Mouse (Mus musculus) thymus, postnatal 0 days (tissue): Measurements from ENCODE around the gene Ttc25. TPM values are rescaled to one million over a fixed set of nuclear protein-coding genes. Genes with fewer than 3 reads are reported as not detected.
A peak's percentile ranks its signal among the peaks of the same experiment; 100 is the strongest.
"Not testable (repeated sequence)": the region's sequence is repeated elsewhere in the genome, so short reads cannot be mapped to it uniquely, and the experiment has no call there.

Experiments used
- DNase-seq: peaks from one replicate; pipeline ENCODE4 v3.0.0-alpha.2; 2015; ENCODE audit warnings: low spot score
- polyA plus RNA-seq: library from polyadenylated mRNA; unstranded; fragments of >200 nt; fragmentation: Nextera tagmentation; extraction: Ambion mirVana; gene quantifications from 2 replicates; pipeline ENCODE4 v1.2.1, GENCODE M21; 2015

The Ttc25 gene
- polyA plus RNA-seq, 1 experiment from 2014 or later, result 0.56 TPM

GRCm38 (mm10) chr11:100603813-100604212 lies 58.4 kb downstream of the Ttc25 start:
- DNase-seq, result no peak

- DNase-seq, result no peak
Observed at GRCm38 (mm10) chr11:100604321-100605005, 59.1 kb downstream of the Ttc25 start.

- DNase-seq, result no peak
Observed at GRCm38 (mm10) chr11:100605451-100605850, 60.0 kb downstream of the Ttc25 start.

- DNase-seq, result no peak
Observed at GRCm38 (mm10) chr11:100607121-100607520, 61.7 kb downstream of the Ttc25 start.

GRCm38 (mm10) chr11:100608796-100609195 lies 63.4 kb downstream of the Ttc25 start:
- DNase-seq, result no peak

GRCm38 (mm10) chr11:100609355-100609996 lies 64.1 kb downstream of the Ttc25 start:
- DNase-seq, result no peak

GRCm38 (mm10) chr11:100609997-100610680 lies 64.7 kb downstream of the Ttc25 start:
- no peak for DNase-seq

- DNase-seq, result no peak
Observed at GRCm38 (mm10) chr11:100611627-100612026, 66.2 kb downstream of the Ttc25 start.

GRCm38 (mm10) chr11:100613241-100613640 lies 67.8 kb downstream of the Ttc25 start:
- no peak for DNase-seq

- DNase-seq, result no peak
Observed at GRCm38 (mm10) chr11:100616332-100616731, 70.9 kb downstream of the Ttc25 start.

- not testable (repeated sequence) for DNase-seq
Observed at GRCm38 (mm10) chr11:100616836-100617235, 71.4 kb downstream of the Ttc25 start.

- DNase-seq, result no peak
Observed at GRCm38 (mm10) chr11:100617480-100617879, 72.1 kb downstream of the Ttc25 start.

GRCm38 (mm10) chr11:100618761-100619484 lies 73.5 kb downstream of the Ttc25 start, which contains the start of gene Nkiras2:
TSS of gene Nkiras2 (plus strand) at chr11:100619244.
- peak; percentile 81 for DNase-seq

- peak; percentile 97 for DNase-seq
Observed at GRCm38 (mm10) chr11:100619485-100619975, 74.1 kb downstream of the Ttc25 start.

GRCm38 (mm10) chr11:100619982-100620381 lies 74.6 kb downstream of the Ttc25 start, which contains the start of gene Dnajc7:
TSS of gene Dnajc7 (minus strand) at chr11:100620168.
- DNase-seq, result peak; percentile 81

Other genes starting within 250 kb of the Ttc25 start
- gene Eif1, start 225.7 kb upstream of the Ttc25 start, polyA plus RNA-seq, result 2,060 and 2,248 TPM in 2 replicates
- 1.9 and 2.1 TPM in 2 replicates for gene Gast, start 211.2 kb upstream of the Ttc25 start, polyA plus RNA-seq
- 1.7 and 2.0 TPM in 2 replicates for gene Hap1, start 189.5 kb upstream of the Ttc25 start, polyA plus RNA-seq
- 94.2 and 95.3 TPM in 2 replicates for gene Jup, start 147.8 kb upstream of the Ttc25 start, polyA plus RNA-seq
- 14.8 and 15.3 TPM in 2 replicates for gene P3h4, start 130.8 kb upstream of the Ttc25 start, polyA plus RNA-seq
- gene Fkbp10, start 129.9 kb upstream of the Ttc25 start, polyA plus RNA-seq, result 12.2 and 16.4 TPM in 2 replicates
- 147 TPM in 2 replicates for gene Nt5c3b, start 103.8 kb upstream of the Ttc25 start, polyA plus RNA-seq
- 0.39 and 0.55 TPM in 2 replicates for gene Klhl10, start 103.7 kb upstream of the Ttc25 start, polyA plus RNA-seq
- 5.3 and 5.4 TPM in 2 replicates for gene Klhl11, start 72.9 kb upstream of the Ttc25 start, polyA plus RNA-seq
- gene Acly, start 17.6 kb upstream of the Ttc25 start, polyA plus RNA-seq, result 99.2 and 109 TPM in 2 replicates
- 167 and 169 TPM in 2 replicates for gene Cnp, start 29.3 kb downstream of the Ttc25 start, polyA plus RNA-seq
- gene Nkiras2, start 73.6 kb downstream of the Ttc25 start, polyA plus RNA-seq, result 39.7 and 41.2 TPM in 2 replicates
- gene Dnajc7, start 74.6 kb downstream of the Ttc25 start, polyA plus RNA-seq, result 191 and 202 TPM in 2 replicates
- 0.12 TPM in 1 of 2 replicates, not detected in the other for gene Zfp385c, start 146.8 kb downstream of the Ttc25 start, polyA plus RNA-seq
- 10.2 and 10.7 TPM in 2 replicates for gene Dhx58, start 158.7 kb downstream of the Ttc25 start, polyA plus RNA-seq
- 33.2 and 39.3 TPM in 2 replicates for gene Kat2a, start 166.9 kb downstream of the Ttc25 start, polyA plus RNA-seq
- 0.18 TPM in 1 of 2 replicates, not detected in the other for gene Hspb9, start 168.2 kb downstream of the Ttc25 start, polyA plus RNA-seq
- 35.8 and 38.6 TPM in 2 replicates for gene Rab5c, start 192.6 kb downstream of the Ttc25 start, polyA plus RNA-seq
- gene Kcnh4, start 214.3 kb downstream of the Ttc25 start, polyA plus RNA-seq, result 0.03 TPM in 1 of 2 replicates, not detected in the other
- gene Hcrt, start 217.3 kb downstream of the Ttc25 start, polyA plus RNA-seq, result 0.34 and 0.54 TPM in 2 replicates
- gene Ghdc, start 225.3 kb downstream of the Ttc25 start, polyA plus RNA-seq, result 2.4 and 2.7 TPM in 2 replicates